Mouse (Mus musculus) embryo, embryonic 11 days (tissue): ENCODE measurements around the gene Inhbb.

Source experiments
- DNase-seq: peaks from one replicate; pipeline ENCODE4 v3.0.0-alpha.2; 2015

Inhbb gene

DNA sequence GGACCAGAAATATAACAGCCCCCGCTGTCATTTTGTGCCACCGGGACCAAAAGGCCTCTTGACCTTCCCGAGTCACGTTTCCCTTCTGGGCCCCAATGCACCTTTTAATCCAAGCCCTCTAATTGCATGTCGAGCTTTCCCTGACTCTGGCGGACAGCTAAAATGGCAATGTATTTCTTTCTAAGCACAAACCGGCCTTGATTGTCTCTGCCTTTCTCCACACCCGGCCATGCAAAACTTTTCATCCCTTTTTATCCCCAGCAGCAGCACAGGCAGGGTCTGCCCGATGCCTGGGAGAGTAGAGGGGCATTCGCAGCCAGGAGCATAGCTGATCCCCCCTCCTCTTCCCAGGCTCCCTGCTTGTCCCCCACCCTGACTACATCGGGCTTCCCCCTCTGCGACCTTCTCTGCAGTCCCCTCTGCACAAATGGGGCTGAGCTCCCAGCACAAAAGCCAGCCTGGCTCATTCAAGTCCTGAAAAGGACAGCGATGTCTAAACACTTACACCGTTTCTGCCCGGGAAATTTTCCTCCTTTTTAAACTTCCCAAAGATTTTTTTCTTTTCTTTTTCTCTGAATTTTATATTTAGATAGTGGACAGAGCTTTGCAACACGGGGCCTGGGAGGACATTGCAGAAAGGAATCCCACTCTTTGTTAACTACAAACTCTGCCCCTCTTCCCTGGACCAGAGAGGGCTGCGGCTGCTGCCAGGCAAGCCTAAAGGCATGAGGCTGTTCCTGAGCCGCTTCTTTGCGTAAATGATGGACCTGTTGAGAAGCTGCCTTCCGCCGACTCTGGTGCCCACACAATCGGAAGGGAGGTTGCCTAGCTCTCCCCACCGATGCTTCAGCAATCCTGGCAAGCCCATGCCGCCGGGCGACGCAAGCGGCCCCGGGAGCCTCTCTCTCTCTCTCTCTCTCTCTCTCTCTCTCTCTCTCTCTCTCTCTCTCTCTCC is 2.6 kb downstream of the Inhbb start:
- DNase-seq: peak; percentile 57

DNA sequence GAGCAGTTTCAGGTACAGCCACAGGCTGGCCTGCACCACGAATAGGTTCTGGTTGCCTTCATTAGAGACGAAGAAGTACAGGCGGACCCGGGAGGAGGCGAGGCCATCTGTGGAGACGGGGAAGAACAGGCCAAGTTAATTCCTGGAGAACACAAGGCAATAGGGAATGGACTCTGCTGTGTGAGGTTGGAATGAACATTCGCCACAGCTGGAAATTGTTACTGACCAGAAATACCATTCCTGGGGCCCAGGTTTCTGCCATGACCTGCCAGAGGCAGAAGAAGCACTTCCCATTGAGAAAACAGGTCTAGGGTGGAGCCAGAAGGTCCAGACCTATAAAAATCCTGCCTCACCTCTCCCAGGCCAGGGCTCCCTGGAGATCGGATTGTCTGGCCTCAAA is 4.1 kb downstream of the Inhbb start:
- DNase-seq: no peak

DNA sequence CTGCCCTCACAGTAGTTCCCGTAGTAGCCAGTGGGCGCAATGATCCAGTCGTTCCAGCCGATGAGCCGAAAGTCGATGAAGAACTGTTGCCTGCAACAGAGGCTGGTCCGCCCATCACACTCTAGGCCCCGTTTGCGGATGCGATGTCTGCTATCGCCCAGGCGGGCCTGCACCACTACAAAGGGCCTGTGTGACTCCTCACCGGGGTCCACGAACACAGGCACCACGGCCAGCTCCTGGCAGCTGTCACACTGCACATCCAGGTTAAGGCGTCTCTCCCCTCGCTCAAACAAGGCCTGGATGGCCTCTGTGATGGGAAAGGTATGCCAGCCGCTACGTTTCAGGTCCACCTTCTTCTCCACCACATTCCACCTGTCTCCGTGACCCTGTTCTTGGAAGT is 4.5 kb downstream of the Inhbb start:
- DNase-seq: no peak

DNA sequence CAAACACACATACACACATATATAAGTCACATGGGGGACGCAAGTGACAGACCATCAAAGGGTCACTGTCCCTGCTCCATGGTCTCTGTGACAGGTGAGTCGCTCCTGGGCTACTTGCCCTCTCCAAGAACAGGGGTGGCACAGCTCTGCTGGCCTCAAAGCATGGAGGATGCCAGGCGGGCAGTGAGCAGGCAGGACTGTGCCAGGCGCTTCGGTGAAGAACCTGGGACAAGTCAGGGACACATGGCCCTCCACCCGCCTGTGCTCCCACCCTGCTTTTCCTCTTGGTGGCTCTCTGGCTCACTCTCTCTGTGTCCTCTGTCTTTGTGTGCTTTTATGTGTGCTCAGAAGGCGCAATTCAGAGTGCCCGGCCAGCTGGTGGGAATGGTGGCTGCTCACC is 5.4 kb downstream of the Inhbb start:
- DNase-seq: no peak

DNA sequence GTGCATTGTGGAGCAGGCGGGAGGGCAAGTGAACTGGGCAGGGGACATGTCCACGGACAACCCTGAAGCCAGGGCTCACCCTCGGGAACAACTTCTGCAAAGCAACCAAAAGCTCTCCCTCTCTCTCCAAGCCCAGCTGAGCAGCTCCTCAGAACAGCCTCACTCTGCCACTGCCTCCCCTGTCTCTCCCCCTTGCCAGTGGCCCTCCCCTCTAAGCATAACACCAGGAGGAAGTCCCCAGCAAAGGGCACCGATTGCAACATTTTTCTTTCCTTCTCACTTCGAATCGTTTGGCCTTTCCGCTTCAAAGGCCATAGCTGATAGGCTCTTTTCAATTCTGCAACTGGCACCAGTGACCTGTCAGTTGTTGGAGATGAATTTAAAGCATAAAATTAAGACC is 5.9 kb downstream of the Inhbb start:
- no peak for DNase-seq

DNA sequence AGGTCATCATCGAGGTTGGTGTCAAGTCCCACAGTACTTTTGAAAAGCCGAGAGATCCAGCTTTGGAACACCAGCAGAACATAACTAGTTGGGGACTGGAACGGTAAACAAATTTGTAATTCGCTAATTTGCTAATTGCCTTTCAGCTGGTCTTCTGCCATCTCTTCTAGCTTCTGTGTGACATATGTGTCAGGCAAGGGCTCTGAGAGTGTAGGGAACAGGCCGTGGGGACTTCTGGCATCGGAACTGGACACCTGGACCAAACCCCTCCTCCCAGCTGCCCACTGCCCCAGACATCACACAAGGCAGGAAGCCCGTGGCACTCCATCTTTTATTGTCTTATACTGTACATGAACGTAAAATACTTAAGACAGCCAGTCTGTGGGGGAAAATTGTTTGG is 6.9 kb downstream of the Inhbb start:
- DNase-seq: no peak

DNA sequence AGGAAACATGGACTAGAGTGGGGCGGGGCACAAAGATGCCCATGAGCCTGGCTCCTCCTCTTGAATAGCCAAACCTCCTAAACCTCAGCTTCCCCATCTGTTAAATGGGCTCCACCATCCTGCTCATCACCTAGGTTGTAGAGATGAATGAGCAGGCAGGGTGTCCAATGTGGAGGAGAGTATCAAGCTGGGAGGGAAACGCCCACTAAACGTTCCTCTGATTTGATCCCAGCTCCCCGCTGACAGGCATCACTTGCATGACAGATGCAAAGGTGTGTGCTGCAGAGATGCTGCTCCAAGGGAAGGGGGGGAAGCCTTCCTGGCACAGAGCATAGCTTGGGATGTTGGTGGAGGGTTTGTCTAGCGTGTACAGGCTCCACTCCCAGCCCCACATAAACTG is 11.4 kb downstream of the Inhbb start:
- DNase-seq: no peak

DNA sequence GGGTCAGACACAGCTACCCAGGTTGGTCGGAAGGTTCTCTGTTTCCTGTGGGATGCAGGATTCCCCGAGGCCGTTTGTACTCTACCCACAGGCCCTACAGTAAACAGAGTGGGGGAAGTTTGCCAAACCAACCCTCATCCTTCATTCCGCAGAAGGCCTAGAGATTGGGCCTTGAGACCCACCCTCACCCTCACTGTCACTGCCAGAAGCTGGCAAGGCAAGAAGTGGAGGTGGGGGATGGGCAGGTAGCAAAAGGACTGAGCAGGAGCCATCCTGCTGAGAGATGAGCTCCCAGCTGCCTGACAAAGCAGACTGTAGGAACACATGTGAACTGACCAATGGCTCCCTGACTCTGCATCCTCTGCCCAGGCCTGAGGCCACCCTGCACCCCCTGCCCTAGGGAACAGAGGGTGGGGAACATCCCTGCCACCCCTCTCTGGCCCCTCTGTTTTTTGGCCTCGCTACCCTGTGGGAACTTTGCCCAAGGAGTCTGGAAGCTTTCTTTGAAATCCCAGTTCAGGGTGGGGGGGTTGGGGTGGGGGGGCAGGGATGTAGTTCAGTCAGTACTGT is 12.4 kb downstream of the Inhbb start:
- no peak for DNase-seq

DNA sequence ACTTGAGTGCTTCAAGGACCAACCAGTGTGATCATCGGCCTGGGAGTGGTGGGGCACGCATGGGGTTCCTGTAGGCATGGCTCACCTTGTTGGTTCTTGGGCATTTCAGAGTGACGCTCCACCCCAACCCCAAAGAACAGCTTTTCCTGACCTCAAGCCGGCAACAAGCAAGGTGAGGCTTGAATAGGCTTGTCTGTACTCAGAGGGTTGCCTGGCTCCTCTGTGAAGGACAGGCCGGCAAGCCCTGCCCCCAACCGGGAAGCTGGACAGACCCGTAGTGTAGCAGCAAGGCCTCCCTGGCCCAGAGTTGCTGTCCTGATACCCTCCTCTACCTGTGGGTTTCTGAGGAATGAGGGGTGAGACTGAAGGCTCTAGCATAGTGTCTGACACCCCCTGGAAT is 12.9 kb downstream of the Inhbb start:
- DNase-seq: no peak

DNA sequence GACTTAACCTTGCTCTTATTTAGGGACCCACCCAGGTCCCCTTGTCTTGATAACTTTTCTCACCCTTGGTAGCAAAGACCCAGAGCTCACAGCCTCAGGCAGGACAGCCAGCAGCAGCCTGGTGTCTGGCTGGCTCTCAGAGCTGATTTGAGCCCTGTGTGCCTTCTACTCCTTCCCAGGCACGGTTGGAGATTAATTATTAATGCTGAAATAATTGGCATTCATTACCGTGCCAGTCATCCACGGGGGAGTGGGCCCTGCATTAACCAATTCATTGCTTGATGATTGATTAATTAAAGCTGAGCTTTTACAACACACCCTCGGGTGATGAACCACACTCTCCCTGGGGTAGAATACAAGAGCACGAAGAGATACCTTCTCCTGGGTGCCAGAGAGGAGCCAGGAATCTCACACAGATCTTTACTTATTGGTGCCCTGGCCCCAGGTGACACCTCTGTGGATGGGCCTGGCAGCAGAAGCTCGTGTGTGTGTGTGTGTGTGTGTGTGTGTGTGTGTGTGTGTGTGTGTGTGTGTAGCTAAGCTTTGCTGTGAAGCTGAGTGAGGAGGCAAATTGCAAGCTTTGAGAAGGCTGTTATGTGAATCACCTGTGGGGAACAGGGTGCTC is 14.2 kb downstream of the Inhbb start:
- no peak for DNase-seq

DNA sequence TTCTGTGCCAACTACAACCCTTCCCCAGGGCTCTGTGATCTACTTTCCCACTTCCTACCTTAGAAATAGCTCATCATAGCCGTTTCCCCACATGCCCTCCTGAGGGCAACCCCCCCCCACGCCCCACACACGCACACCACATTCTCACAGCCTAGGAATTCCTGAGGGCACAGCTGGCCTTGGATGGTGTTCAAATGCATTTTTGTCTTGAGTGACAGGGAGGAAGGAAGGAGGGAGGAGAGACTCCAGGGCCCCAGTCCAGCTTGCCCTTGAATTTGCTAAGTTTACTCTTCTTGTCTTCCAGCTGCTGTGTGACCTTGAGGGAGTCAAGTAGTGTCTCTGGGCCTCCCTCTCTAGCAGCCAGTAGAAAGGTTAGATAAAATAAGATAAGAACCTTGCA is 17.2 kb downstream of the Inhbb start:
- no peak for DNase-seq

DNA sequence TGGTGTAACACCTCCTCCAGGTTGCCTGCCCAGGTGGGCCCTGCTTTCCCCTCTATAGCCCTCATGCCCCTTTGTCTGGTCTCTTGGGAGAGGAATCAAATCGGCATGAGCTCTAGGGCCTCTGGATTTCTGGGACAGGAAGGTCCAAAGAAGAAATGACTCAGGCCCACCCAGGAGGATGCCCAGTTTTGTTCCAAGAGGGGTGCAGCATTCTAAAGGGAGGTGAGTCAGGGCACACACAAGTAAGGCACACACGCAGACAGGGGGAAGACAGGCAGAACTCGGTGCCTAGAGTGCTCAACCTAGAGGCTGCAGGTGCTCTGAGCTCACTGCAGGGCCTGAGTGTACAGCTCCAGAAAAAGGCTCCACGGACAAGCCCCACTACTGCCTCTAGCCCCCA is 17.7 kb downstream of the Inhbb start:
- no peak for DNase-seq

DNA sequence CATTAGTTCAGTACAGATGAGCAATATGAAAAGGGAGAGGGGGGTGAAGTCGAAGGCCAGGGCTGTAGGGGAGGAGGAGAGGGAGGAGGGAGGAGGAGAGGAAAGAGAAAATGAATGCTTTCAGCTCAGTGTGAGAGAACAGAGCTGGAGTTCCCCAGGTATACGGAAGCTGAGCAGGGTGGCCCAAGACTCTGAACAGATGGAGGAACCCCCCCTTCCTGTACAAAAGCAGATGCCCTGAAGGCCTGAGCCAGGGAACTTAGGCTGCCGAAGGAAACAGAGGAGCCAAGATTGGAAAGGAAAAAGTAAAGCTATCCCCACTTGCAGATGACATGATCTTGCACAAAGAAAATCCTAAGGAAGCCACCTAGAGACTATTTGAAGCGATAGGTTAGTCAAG is 20.8 kb downstream of the Inhbb start:
- no peak for DNase-seq

DNA sequence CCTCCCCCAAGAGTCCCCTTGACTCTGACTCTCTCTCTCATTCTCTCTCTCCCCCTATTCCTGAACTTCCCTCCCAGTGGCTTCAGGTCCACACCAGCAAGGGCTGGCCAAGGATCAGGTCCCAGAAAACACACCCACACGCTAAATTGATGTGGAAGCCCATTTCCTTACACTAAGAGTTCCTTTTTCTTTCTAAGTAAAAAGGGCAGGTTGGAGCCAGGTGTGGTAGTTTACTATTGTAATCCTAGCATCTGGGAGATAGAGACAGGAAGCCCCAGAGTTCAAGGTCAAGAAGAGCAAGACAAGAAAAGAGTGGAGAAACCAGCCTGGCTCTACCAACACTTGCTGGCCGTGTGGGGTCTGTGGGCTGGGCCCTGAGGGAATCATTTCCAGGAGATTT is 23.4 kb downstream of the Inhbb start:
- DNase-seq: no peak

DNA sequence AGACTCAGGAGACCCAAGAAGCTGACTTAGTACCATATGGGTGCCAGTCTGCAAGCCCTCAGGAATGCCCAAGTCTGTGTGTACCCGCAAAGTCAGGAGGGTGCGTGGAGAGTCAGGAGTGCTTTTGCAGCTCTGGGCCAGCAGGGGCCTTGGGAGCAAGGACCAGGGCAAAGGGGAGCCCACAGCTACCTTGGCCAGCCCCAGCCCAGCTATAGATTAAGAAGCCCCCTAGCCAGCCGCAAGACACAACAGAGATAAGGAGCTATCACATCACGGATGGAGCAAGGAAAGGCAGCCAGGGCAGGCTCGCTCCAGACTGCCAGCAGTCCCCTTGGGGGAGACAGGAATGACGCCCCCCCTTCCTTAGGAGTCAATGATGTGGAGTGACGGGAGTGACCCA is 24.2 kb downstream of the Inhbb start:
- DNase-seq: no peak

DNA sequence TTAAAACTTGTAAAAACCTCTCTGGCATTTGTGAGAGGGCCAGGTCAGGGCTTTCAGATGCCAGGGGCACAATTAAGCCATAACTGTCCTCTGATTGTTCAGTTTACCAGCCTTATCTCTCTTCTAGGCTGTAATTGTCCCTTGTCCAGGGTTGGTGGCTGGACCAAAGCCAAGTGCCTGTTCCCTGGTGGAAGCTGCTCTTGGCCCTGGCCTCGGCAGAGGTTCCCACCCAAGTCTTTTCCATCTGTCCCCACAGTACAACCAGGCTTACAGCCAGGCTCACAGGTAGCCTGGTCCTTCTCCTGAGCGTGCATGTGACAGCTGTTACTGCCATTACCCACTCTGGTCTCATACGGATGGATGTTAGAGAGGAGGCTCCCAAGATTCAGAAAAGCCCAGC is 30.7 kb downstream of the Inhbb start:
- DNase-seq: no peak

DNA sequence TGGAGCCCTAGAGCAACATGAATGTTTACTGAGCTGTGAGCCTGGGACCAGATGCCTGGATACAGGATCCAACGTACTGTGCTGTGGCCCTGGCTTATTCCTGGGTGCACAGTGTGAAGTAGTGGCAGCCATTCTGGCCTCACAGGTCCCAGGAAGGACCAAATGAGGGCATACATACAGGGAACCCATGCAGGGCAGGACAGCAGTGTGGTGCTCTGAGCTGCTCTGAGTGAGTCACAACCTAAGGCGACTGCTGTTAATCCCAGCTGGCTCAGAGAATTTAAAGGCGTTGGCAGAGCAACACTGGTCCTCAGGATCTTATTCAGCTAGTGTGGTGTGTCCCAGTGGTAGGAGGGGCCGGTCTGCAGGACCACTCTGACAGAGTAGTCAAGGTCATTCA is 31.4 kb downstream of the Inhbb start:
- DNase-seq: no peak

DNA sequence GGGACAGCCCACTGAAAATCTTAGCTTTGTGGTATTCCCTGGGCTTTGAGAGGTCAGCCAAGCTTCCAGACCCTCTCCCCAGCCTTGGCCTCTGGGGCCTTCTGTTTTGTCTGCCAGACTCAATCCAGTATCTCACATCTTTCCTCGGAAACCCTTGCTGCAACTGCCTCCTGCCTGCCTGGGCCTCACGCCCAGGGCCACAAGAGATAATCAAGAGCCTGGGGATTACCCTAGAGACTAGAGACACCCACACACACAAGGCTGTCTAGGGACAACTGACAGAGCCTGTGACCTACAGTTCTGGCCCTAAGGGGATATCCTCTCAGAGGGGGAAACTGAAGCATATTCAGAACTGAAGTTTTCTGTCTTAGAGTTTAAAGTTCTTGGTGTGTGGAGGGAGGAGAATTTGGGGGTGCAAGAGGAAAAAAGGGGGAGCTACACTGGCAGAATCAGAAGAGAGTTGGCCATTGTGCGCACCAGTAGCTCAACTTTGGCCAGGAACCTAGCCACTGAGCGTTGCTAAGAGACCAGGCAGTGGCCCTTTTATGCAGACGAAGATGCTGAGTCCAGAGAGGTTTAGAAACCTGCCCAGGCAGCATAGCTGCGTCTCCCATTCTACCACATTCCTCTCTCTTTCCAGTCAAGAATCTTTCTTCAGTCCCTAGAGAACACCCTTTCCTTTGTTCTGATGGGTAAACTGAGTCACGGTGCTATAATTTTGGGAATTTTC is 32.1 kb downstream of the Inhbb start:
- DNase-seq: no peak

DNA sequence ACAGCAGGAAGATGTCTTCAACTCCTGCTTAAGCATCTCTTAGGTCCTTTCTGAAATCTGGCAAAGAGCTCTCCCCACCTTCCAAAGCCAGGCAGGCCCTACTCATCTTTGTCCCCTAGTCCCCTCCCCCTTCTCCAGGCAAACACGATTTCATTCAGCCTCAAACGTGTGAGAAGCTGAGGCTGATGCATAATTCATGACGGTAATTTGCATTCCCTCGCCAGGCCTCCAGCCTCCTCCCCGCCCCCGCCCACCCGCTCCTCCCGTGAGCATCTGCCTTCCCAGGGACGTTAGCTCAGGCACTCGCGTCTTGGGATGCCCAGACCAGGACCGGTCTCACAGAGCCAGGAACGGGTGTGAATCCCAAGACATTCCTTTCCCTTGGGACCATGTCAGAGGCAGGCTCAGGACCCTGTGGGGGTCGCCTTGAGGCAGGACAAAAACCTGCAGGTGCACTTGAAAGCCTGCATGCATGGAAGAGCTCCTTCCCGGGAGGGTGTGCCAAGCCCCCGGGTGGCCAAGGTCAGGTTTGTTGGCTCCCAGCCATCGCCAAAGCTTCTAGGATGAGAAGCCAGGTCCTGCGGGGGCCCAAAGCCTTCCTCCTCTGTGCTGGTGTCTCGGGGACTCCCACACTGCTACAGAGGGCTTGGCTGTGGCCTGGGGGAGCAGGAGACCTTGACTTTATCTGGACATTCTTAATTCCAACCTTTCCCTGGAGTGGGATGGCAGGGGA is 33.2 kb downstream of the Inhbb start:
- peak; percentile 87 for DNase-seq

DNA sequence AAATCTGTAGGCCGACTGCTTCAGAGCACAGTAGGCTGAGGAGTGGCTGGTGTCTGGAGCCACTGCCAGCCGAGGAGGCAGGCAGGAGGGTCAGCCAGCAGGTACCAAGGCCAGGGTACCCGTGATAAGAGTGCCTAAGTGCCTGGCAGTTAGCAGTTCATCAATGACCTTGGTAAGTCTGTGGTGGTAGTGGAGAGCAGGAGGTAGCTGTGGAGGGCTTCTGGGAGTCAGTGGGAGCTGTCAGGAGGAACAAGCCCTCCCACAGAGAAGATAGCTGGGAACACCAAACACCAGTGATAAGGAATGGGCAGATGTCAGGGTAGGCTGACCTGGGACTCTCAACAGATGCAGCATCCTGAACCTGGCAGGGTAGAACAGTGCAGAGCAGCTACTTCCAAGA is 35.7 kb downstream of the Inhbb start:
- no peak for DNase-seq

DNA sequence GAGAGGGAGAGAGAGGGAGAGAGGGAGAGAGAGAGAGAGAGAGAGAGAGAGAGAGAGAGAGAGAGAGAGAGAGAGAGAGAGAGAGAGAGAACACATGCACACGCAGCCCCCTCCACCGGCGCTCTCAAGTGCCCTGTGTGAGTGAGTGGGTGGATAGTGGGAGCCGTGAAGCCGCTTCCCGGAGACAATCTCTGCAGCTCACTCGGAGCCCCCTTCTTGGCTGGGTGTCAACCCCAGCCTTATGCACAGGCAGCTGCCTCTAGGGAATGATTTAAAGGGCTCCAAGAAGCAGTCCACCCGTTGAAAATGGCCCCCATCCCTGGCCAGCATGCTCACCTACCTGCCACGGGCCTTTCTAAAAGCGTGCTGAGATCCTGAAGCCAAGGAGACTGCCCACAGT is 38.1 kb downstream of the Inhbb start:
- DNase-seq: no peak

DNA sequence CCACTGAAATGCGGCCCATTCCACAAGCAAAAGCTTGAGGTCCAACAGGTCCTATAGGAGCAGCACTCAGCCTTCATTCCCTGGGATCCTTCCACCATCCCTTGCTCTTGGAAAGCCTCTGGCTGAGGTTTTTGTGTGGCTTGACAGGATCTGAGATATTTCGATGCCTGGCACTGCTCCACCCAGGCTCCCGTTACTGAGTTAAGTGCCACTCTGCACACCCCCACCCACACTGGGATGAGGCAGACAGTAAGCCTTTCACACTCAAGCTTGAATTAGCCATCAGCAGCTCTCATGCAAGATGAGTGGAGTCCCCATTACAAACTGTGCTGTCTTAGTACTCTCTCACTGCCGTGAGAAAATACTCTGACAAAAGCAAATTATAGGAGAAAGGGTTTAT is 41.4 kb downstream of the Inhbb start:
- DNase-seq: no peak

DNA sequence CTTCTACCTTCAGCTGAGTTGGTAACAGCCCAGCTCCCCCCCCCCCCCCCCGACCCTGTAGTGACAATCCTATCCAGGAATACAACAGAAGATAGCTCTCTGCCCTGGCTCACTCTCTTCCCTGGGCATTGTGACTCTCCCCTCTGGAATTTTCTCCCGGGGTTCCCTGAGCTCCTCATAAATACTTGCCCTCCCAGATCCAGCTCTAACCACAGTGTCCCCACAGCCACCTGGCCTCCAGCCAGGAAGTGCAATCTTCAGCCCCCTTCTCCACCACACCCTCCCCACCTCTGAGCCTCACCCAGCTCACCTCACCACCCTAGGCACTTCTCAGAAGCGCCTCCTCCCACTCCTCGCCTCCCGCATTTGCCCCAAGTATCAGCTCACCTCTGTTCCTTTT is 46.7 kb downstream of the Inhbb start:
- DNase-seq: no peak
